Mouse (Mus musculus): ENCODE data around the gene Cd164l2. TPM values are rescaled to one million over a fixed set of nuclear protein-coding genes. Genes with fewer than 3 reads are reported as not detected.

The Cd164l2 gene
- polyA plus RNA-seq, 1 experiment from 2014 or later: 11.6 TPM

- no peak overlapping the region for H3K9ac ChIP-seq (replicated peaks; ENCODE audit: low read depth, low read length)
- 60% methylated on average over 7 of the region's 7 CpGs for WGBS
- peaks cover 25% of the 10 kb centered on the region for H3K4me1 ChIP-seq (ENCODE audit: control insufficient read depth, insufficient read depth, low read length)
- H3K9me3 ChIP-seq (ENCODE audit: control insufficient read depth, low read depth, low read length): no peaks in the 10 kb centered on the region
- no peaks in the 10 kb centered on the region for H3K27me3 ChIP-seq (ENCODE audit: control insufficient read depth, insufficient read depth, low read length)
- peak overlapping the region; percentile 55 for H3K27ac ChIP-seq (ENCODE audit: low read length)
- H3K4me2 ChIP-seq (replicated peaks; ENCODE audit: low read depth, low read length): no peak overlapping the region
- no peak overlapping the region for H3K4me3 ChIP-seq (ENCODE audit: low read depth, low read length)
- peaks cover 30% of the 10 kb centered on the region; the same call in 1 of the 2 replicates for H3K36me3 ChIP-seq (ENCODE audit: control insufficient read depth, insufficient read depth, low read length)
- ATAC-seq (ENCODE audit: insufficient number of reproducible peaks, insufficient read depth, low FRiP score, low read depth): no peak
Measured at GRCm38 (mm10) chr4:133175274-133175673, 36.7 kb upstream of the Cd164l2 start.

GRCm38 (mm10) chr4:133175998-133176760, 35.8 kb upstream of the Cd164l2 start:
- Histone ChIP-seq H3K4me2 (replicated peaks; ENCODE audit: low read depth, low read length) (no peak overlapping the region), H3K9me3 (ENCODE audit: control insufficient read depth, low read depth, low read length) (no peaks in the 10 kb centered on the region), H3K4me3 (ENCODE audit: low read depth, low read length) (no peak overlapping the region), H3K9ac (replicated peaks; ENCODE audit: low read depth, low read length) (no peak overlapping the region), H3K27ac (ENCODE audit: low read length) (peak overlapping the region; percentile 55; the same call in 1 of the 2 replicates), H3K4me1 (ENCODE audit: control insufficient read depth, insufficient read depth, low read length) (peaks cover 25% of the 10 kb centered on the region), H3K27me3 (ENCODE audit: control insufficient read depth, insufficient read depth, low read length) (no peaks in the 10 kb centered on the region), H3K36me3 (ENCODE audit: control insufficient read depth, insufficient read depth, low read length) (peaks cover 30% of the 10 kb centered on the region; the same call in 1 of the 2 replicates)
- no peak for ATAC-seq (ENCODE audit: insufficient number of reproducible peaks, insufficient read depth, low FRiP score, low read depth)
- WGBS: 35% methylated on average over 14 of the region's 14 CpGs

- Histone ChIP-seq H3K4me3 (ENCODE audit: low read depth, low read length) (no peak overlapping the region), H3K9ac (replicated peaks; ENCODE audit: low read depth, low read length) (no peak overlapping the region), H3K27me3 (ENCODE audit: control insufficient read depth, insufficient read depth, low read length) (no peaks in the 10 kb centered on the region), H3K4me2 (replicated peaks; ENCODE audit: low read depth, low read length) (no peak overlapping the region), H3K9me3 (ENCODE audit: control insufficient read depth, low read depth, low read length) (no peaks in the 10 kb centered on the region), H3K4me1 (ENCODE audit: control insufficient read depth, insufficient read depth, low read length) (peaks cover 25% of the 10 kb centered on the region), H3K27ac (ENCODE audit: low read length) (peak overlapping the region; percentile 48; the same call in 1 of the 2 replicates), H3K36me3 (ENCODE audit: control insufficient read depth, insufficient read depth, low read length) (peaks cover 30% of the 10 kb centered on the region; the same call in 1 of the 2 replicates)
- ATAC-seq (ENCODE audit: insufficient number of reproducible peaks, insufficient read depth, low FRiP score, low read depth): no peak
- 76% methylated on average over 18 of the region's 18 CpGs for WGBS
Measured at GRCm38 (mm10) chr4:133176761-133177403, 35.0 kb upstream of the Cd164l2 start.

- ATAC-seq (ENCODE audit: insufficient number of reproducible peaks, insufficient read depth, low FRiP score, low read depth): no peak
- Histone ChIP-seq H3K36me3 (ENCODE audit: control insufficient read depth, insufficient read depth, low read length) (peaks cover 33% of the 10 kb centered on the region; the same call in 1 of the 2 replicates), H3K9me3 (ENCODE audit: control insufficient read depth, low read depth, low read length) (no peaks in the 10 kb centered on the region), H3K27ac (ENCODE audit: low read length) (no peak overlapping the region), H3K4me2 (replicated peaks; ENCODE audit: low read depth, low read length) (no peak overlapping the region), H3K9ac (replicated peaks; ENCODE audit: low read depth, low read length) (no peak overlapping the region), H3K4me1 (ENCODE audit: control insufficient read depth, insufficient read depth, low read length) (peaks cover 27% of the 10 kb centered on the region), H3K4me3 (ENCODE audit: low read depth, low read length) (no peak overlapping the region), H3K27me3 (ENCODE audit: control insufficient read depth, insufficient read depth, low read length) (no peaks in the 10 kb centered on the region)
- 78% methylated on average over 5 of the region's 5 CpGs for WGBS
Measured at GRCm38 (mm10) chr4:133178305-133178704, 33.6 kb upstream of the Cd164l2 start.

- WGBS: 96% methylated on average over 7 of the region's 7 CpGs
- Histone ChIP-seq H3K4me1 (ENCODE audit: control insufficient read depth, insufficient read depth, low read length) (peaks cover 33% of the 10 kb centered on the region), H3K27me3 (ENCODE audit: control insufficient read depth, insufficient read depth, low read length) (no peaks in the 10 kb centered on the region), H3K4me2 (replicated peaks; ENCODE audit: low read depth, low read length) (no peak overlapping the region), H3K9me3 (ENCODE audit: control insufficient read depth, low read depth, low read length) (no peaks in the 10 kb centered on the region), H3K9ac (replicated peaks; ENCODE audit: low read depth, low read length) (no peak overlapping the region), H3K4me3 (ENCODE audit: low read depth, low read length) (no peak overlapping the region), H3K27ac (ENCODE audit: low read length) (no peak overlapping the region), H3K36me3 (ENCODE audit: control insufficient read depth, insufficient read depth, low read length) (peaks cover 33% of the 10 kb centered on the region; the same call in 1 of the 2 replicates)
- ATAC-seq (ENCODE audit: insufficient number of reproducible peaks, insufficient read depth, low FRiP score, low read depth): no peak
Measured at GRCm38 (mm10) chr4:133179258-133179657, 32.7 kb upstream of the Cd164l2 start.

- H3K27me3 ChIP-seq (ENCODE audit: control insufficient read depth, insufficient read depth, low read length): no peaks in the 10 kb centered on the region
- WGBS: 87% methylated on average over 8 of the region's 8 CpGs
Measured at GRCm38 (mm10) chr4:133182439-133183033, 29.4 kb upstream of the Cd164l2 start.

GRCm38 (mm10) chr4:133184031-133184897, 27.7 kb upstream of the Cd164l2 start:
- WGBS: 41% methylated on average over 14 of the region's 14 CpGs
- ATAC-seq (ENCODE audit: insufficient number of reproducible peaks, insufficient read depth, low FRiP score, low read depth): no peak
- Histone ChIP-seq H3K4me3 (ENCODE audit: low read depth, low read length) (no peak overlapping the region), H3K4me1 (ENCODE audit: control insufficient read depth, insufficient read depth, low read length) (peaks cover 24% of the 10 kb centered on the region), H3K4me2 (replicated peaks; ENCODE audit: low read depth, low read length) (no peak overlapping the region), H3K36me3 (ENCODE audit: control insufficient read depth, insufficient read depth, low read length) (peaks cover 31% of the 10 kb centered on the region), H3K9ac (replicated peaks; ENCODE audit: low read depth, low read length) (no peak overlapping the region), H3K27ac (ENCODE audit: low read length) (peak overlapping the region; percentile 91), H3K27me3 (ENCODE audit: control insufficient read depth, insufficient read depth, low read length) (no peaks in the 10 kb centered on the region), H3K9me3 (ENCODE audit: control insufficient read depth, low read depth, low read length) (no peaks in the 10 kb centered on the region)

More at GRCm38 (mm10) chr4:133182439-133183033, 29.4 kb upstream of the Cd164l2 start:
- Histone ChIP-seq H3K4me2 (replicated peaks; ENCODE audit: low read depth, low read length) (no peak overlapping the region), H3K9me3 (ENCODE audit: control insufficient read depth, low read depth, low read length) (no peaks in the 10 kb centered on the region), H3K9ac (replicated peaks; ENCODE audit: low read depth, low read length) (no peak overlapping the region), H3K36me3 (ENCODE audit: control insufficient read depth, insufficient read depth, low read length) (peaks cover 35% of the 10 kb centered on the region), H3K4me1 (ENCODE audit: control insufficient read depth, insufficient read depth, low read length) (peaks cover 24% of the 10 kb centered on the region), H3K27ac (ENCODE audit: low read length) (0 out of 2 replicates have a peak overlapping the region, but pooled peaks have one; percentile 28), H3K4me3 (ENCODE audit: low read depth, low read length) (no peak overlapping the region)
- ATAC-seq (ENCODE audit: insufficient number of reproducible peaks, insufficient read depth, low FRiP score, low read depth): no peak

All from stomach, embryonic 14.5 days (tissue).